22 mouse cellular contexts compared by ENCODE assay signal in genomic region chr2:92523321-92523895, GRCm38 (mm10).
DNase-seq lines count a peak whose midpoint lies in the region; ATAC-seq and TF ChIP-seq lines count a peak whose summit lies in the region.
"Had no signal": no experiment of that assay in that cellular context is flagged by ENCODE, and none has a peak within 500 bp of the region (broad histone marks: within the 10 kb centered on the region; RNA-seq: fewer than 3 reads in every experiment).

No protein-coding gene starts in this region.

- no peak overlapping the region for H3K9ac ChIP-seq in stomach, embryonic 16.5 days (ENCODE audit: low read length)
- H3K9ac ChIP-seq: forebrain, embryonic 12.5 days; hindbrain, embryonic 13.5 days; intestine, embryonic 15.5 days; neural tube, embryonic 12.5 days had no signal

- no peaks in the 10 kb centered on the region for H3K36me3 ChIP-seq in heart, embryonic 10.5 days
- H3K36me3 ChIP-seq in stomach, embryonic 16.5 days (ENCODE audit: control insufficient read depth, insufficient read depth, low read length) = no peaks in the 10 kb centered on the region
- H3K36me3 ChIP-seq: forebrain, embryonic 12.5 days; G1E; hindbrain, embryonic 13.5 days; intestine, embryonic 15.5 days; neural tube, embryonic 12.5 days had no signal

- WGBS in heart, embryonic 10.5 days = 63% methylated on average over 13 of the region's 13 CpGs
- WGBS in stomach, embryonic 16.5 days = 44% methylated on average over 13 of the region's 13 CpGs
- WGBS in cerebellum, adult 2 months = 91% methylated on average over 13 of the region's 13 CpGs

- H3K27me3 ChIP-seq in heart, embryonic 10.5 days (ENCODE audit: insufficient read depth, poor library complexity, severe bottlenecking) = peaks cover 11% of the 10 kb centered on the region; the same call in 1 of the 2 replicates
- no peaks in the 10 kb centered on the region for H3K27me3 ChIP-seq in stomach, embryonic 16.5 days (ENCODE audit: control insufficient read depth, insufficient read depth, low read length)
- H3K27me3 ChIP-seq in cerebellum, adult 2 months (ENCODE audit: control insufficient read depth, insufficient read depth, low read length) = no peaks in the 10 kb centered on the region
- H3K27me3 ChIP-seq: forebrain, embryonic 12.5 days; hindbrain, embryonic 13.5 days; intestine, embryonic 15.5 days; neural tube, embryonic 12.5 days had no signal

- no peak for TF ChIP-seq POLR2A in cerebellum, adult 2 months (IDR thresholded peaks at IDR 0.05; ENCODE audit: borderline replicate concordance, insufficient read depth, low read length)

- peak; percentile 54 for DNase-seq in heart, embryonic 10.5 days (ENCODE audit: low spot score)
- no peak for DNase-seq in heart, adult 8-10 months (ENCODE audit: low spot score)
- peak; percentile 23 for DNase-seq in testis, postnatal 10 days (ENCODE audit: low spot score)
- DNase-seq in testis, postnatal 14 days (ENCODE audit: low spot score) = no peak
- peak; percentile 61 to 78 for DNase-seq in adrenal gland, postnatal 36 days
- DNase-seq in cerebellum, adult 2 months = no peak
- DNase-seq in gastrocnemius, adult 2 months = no peak
- DNase-seq: cerebellum, adult 18-20 months; cerebellum, postnatal 36 days; gastrocnemius, postnatal 25 days; kidney, postnatal 36 days; lung, adult 18-20 months; lung, postnatal 36 days; spleen, adult 18-20 months; thymus, postnatal 4 days had no signal

- TF ChIP-seq CTCF in cerebellum, adult 2 months (IDR thresholded peaks at IDR 0.05; ENCODE audit: borderline replicate concordance, insufficient read depth, low read depth, low read length) = no peak
- no peak for TF ChIP-seq CTCF in gastrocnemius, adult 2 months (IDR thresholded peaks at IDR 0.05)

- H3K9me3 ChIP-seq in heart, embryonic 10.5 days = no peaks in the 10 kb centered on the region
- no peaks in the 10 kb centered on the region for H3K9me3 ChIP-seq in stomach, embryonic 16.5 days (replicated peaks; ENCODE audit: control insufficient read depth, low read length)
- H3K9me3 ChIP-seq: forebrain, embryonic 12.5 days; G1E; hindbrain, embryonic 13.5 days; intestine, embryonic 15.5 days; neural tube, embryonic 12.5 days had no signal

- H3K4me1 ChIP-seq in heart, embryonic 10.5 days = peaks cover 9% of the 10 kb centered on the region
- H3K4me1 ChIP-seq in stomach, embryonic 16.5 days (ENCODE audit: control insufficient read depth, insufficient read depth, low read length) = peaks cover 4% of the 10 kb centered on the region; the same call in 1 of the 2 replicates
- H3K4me1 ChIP-seq in cerebellum, adult 2 months (ENCODE audit: control insufficient read depth, insufficient read depth, low read length) = no peaks in the 10 kb centered on the region

- no peak overlapping the region for H3K4me3 ChIP-seq in heart, embryonic 10.5 days
- no peak overlapping the region for H3K4me3 ChIP-seq in stomach, embryonic 16.5 days (replicated peaks; ENCODE audit: low read length)
- H3K4me3 ChIP-seq in cerebellum, adult 2 months (replicated peaks; ENCODE audit: insufficient read depth, low read depth, low read length) = no peak overlapping the region
- no peak overlapping the region for H3K4me3 ChIP-seq in gastrocnemius, adult 2 months
- H3K4me3 ChIP-seq: forebrain, embryonic 12.5 days; hindbrain, embryonic 13.5 days; intestine, embryonic 15.5 days; neural tube, embryonic 12.5 days had no signal

- ATAC-seq in stomach, embryonic 16.5 days (ENCODE audit: insufficient read depth, low FRiP score) = peak; percentile 49; the same call in 1 of the 2 replicates
- ATAC-seq: intestine, embryonic 15.5 days had no signal

- no peak overlapping the region for H3K27ac ChIP-seq in heart, embryonic 10.5 days
- peak overlapping the region; percentile 22; the same call in 1 of the 2 replicates for H3K27ac ChIP-seq in stomach, embryonic 16.5 days (ENCODE audit: low read length)
- no peak overlapping the region for H3K27ac ChIP-seq in cerebellum, adult 2 months (ENCODE audit: insufficient read depth, low read length)
- no peak overlapping the region for H3K27ac ChIP-seq in gastrocnemius, adult 2 months
- H3K27ac ChIP-seq: forebrain, embryonic 12.5 days; hindbrain, embryonic 13.5 days; intestine, embryonic 15.5 days; neural tube, embryonic 12.5 days had no signal

- intact Hi-C loops in gastrocnemius, adult 2 months (cut with DNase I) = no loop called here

- no peak overlapping the region for H3K4me2 ChIP-seq in stomach, embryonic 16.5 days (ENCODE audit: low read depth, low read length)
- H3K4me2 ChIP-seq: forebrain, embryonic 12.5 days; hindbrain, embryonic 13.5 days; intestine, embryonic 15.5 days; liver, embryonic 11.5 days; neural tube, embryonic 12.5 days had no signal

Comparison
In these comparisons a context has a peak if more than half of its experiments do, and no peak if none do; other contexts are left out.
1. DNase-seq: peak in heart, embryonic 10.5 days (single experiment), testis, postnatal 10 days (single experiment) and adrenal gland, postnatal 36 days (2 of 2); none in heart, adult 8-10 months (single experiment), testis, postnatal 14 days (single experiment), cerebellum, adult 2 months (0 of 2) and gastrocnemius, adult 2 months (single experiment).